Mouse (Mus musculus): ENCODE results near the gene Akt1s1.

Gene Akt1s1

GRCm38 (mm10) chr7:44853596-44854355, 5.0 kb downstream of the Akt1s1 start:
- DNase-seq, result no peak

- DNase-seq, result peak; percentile 82
Observed at GRCm38 (mm10) chr7:44854356-44855031, 5.7 kb downstream of the Akt1s1 start.

- DNase-seq, result no peak
Observed at GRCm38 (mm10) chr7:44855036-44855435, 6.2 kb downstream of the Akt1s1 start.

GRCm38 (mm10) chr7:44856265-44856916, 7.6 kb downstream of the Akt1s1 start:
- DNase-seq, result no peak

- peak; percentile 84 for DNase-seq
Observed at GRCm38 (mm10) chr7:44857042-44857552, 8.3 kb downstream of the Akt1s1 start, which contains the start of gene Pnkp. Pnkp (plus strand) TSS chr7:44857139.

GRCm38 (mm10) chr7:44857905-44858304, 9.1 kb downstream of the Akt1s1 start:
- no peak for DNase-seq

GRCm38 (mm10) chr7:44859896-44860295, 11.1 kb downstream of the Akt1s1 start:
- DNase-seq, result no peak

- no peak for DNase-seq
Observed at GRCm38 (mm10) chr7:44860576-44861428, 12.0 kb downstream of the Akt1s1 start.

GRCm38 (mm10) chr7:44861429-44861816, 12.6 kb downstream of the Akt1s1 start:
- DNase-seq, result no peak

GRCm38 (mm10) chr7:44862434-44862833, 13.6 kb downstream of the Akt1s1 start:
- DNase-seq, result no peak

- DNase-seq, result peak; percentile 32
Observed at GRCm38 (mm10) chr7:44863210-44863609, 14.4 kb downstream of the Akt1s1 start.

- peak; percentile 25 for DNase-seq
Observed at GRCm38 (mm10) chr7:44863982-44864494, 15.2 kb downstream of the Akt1s1 start.

GRCm38 (mm10) chr7:44864595-44865542, 16.1 kb downstream of the Akt1s1 start:
- DNase-seq, result peak; percentile 43

GRCm38 (mm10) chr7:44866276-44867009, 17.7 kb downstream of the Akt1s1 start:
- DNase-seq, result peak; percentile 46

- no peak for DNase-seq
Observed at GRCm38 (mm10) chr7:44867010-44867702, 18.4 kb downstream of the Akt1s1 start.

GRCm38 (mm10) chr7:44867802-44868201, 19.0 kb downstream of the Akt1s1 start:
- DNase-seq, result peak; percentile 16

- no peak for DNase-seq
Observed at GRCm38 (mm10) chr7:44868465-44868864, 19.7 kb downstream of the Akt1s1 start.

GRCm38 (mm10) chr7:44868919-44869696, 20.3 kb downstream of the Akt1s1 start:
- peak; percentile 56 for DNase-seq

Measured in cerebellum, adult 8-10 months (tissue).